Mouse (Mus musculus): ENCODE data around the gene Atp13a3. TPM values are rescaled to one million over a fixed set of nuclear protein-coding genes. Genes with fewer than 3 reads are reported as not detected.
"Not testable (repeated sequence)": the region's sequence is repeated elsewhere in the genome, so short reads cannot be mapped to it uniquely, and the experiment has no call there.

Gene Atp13a3
- polyA plus RNA-seq, 1 experiment from 2014 or later, result 84.9 TPM

- ATAC-seq, result no peak
- ChIA-PET POLR2A (no interaction called here), CTCF (interaction anchor here (0.8 kb wide), 1 partner anchor 153 kb away, joined by 3 read pairs; no protein-coding TSS in a partner anchor)
- DNase-seq (ENCODE audit: low read depth, low spot score), result no peak
- H3K27me3 ChIP-seq, result no peaks in the 10 kb centered on the region
- TF ChIP-seq CTCF (IDR thresholded peaks at IDR 0.05), result no peak
- in situ Hi-C loops (cut with MboI; ENCODE audit: low pct_unique_long_range_greater_than_20kb), result no loop called here
These were observed 38.4 kb downstream of the Atp13a3 start for GRCm38 (mm10) chr16:30367395-30367794.

DNA sequence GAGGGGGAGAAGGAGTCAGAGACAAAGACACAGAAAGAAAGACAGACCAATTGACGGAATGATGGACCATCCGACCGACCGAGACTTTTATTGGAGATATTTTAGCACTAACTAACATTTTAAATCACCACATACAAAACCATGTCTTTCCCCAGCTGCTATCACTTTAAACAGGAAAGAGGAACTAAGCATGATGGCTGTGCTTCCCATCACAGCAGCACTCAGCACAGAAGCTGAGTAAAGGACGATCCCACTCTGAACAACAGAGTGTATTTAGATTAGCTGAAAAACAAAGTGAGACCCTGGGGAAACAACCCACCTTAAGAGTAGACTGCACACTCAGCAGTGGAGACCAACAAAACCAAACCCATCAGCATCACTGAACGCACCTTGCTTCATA is 41.2 kb downstream of the Atp13a3 start:
- ATAC-seq, result no peak
- no peak for TF ChIP-seq CTCF (IDR thresholded peaks at IDR 0.05)
- DNase-seq (ENCODE audit: low read depth, low spot score), result no peak
- CTCF ChIA-PET, result no interaction called here
- no peaks in the 10 kb centered on the region for H3K27me3 ChIP-seq
- POLR2A ChIA-PET, result no interaction called here
- in situ Hi-C loops (cut with MboI; ENCODE audit: low pct_unique_long_range_greater_than_20kb), result no loop called here

GRCm38 (mm10) chr16:30362528-30362927 is 43.2 kb downstream of the Atp13a3 start:
- ATAC-seq, result no peak
- POLR2A ChIA-PET, result no interaction called here
- CTCF ChIA-PET, result interaction anchor here (1.5 kb wide), 1 partner anchor 22 kb away, joined by 3 read pairs; no protein-coding TSS in a partner anchor
- no peak for TF ChIP-seq CTCF (IDR thresholded peaks at IDR 0.05)
- H3K27me3 ChIP-seq, result no peaks in the 10 kb centered on the region
- DNase-seq (ENCODE audit: low read depth, low spot score), result no peak
- in situ Hi-C loops (cut with MboI; ENCODE audit: low pct_unique_long_range_greater_than_20kb), result no loop called here

DNA sequence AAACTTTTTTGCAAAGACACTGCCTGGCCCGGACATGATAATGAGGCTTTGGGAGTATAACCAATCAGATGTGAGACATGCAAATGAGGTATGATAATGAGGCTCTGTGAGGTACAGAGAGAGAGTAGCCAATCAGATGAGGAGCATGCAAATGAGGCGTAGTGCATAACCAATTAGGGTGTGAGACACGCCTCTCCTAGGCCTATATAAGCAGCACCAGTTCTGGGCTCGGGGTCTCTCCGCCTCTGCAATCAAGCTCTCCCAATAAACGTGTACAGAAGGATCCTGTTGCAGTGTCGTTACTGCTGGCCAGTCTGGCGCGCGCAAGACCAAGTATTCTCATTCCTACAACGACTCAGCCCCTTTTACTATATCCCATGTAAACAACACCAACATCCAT is 52.3 kb downstream of the Atp13a3 start:
- CTCF ChIA-PET; ATAC-seq; DNase-seq (ENCODE audit: low read depth, low spot score); in situ Hi-C loops (cut with MboI; ENCODE audit: low pct_unique_long_range_greater_than_20kb); H3K27me3 ChIP-seq; POLR2A ChIA-PET: not testable (repeated sequence)

DNA sequence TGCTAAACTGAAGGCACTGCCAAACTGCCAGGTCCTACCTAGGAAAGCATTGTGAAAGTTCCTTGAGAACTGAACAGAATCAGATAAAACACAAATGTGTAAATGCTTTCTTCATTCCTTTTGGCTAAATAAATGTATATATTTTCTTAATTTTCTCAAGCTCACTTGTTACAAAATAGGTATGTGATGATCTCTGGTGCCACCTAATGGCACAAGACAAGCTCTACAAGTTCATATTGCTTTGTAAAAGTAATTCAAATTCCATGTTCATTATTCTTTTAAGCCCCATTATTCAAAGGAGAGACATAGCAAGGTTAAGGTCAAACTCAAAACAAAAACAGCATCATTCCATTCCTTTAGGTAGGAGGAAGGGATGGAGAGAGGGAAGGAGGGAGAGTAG is 91.5 kb downstream of the Atp13a3 start:
- CTCF ChIA-PET, result interaction anchor here (0.7 to 1.9 kb wide), 8 partner anchors 9 to 689 kb away, joined by 3 to 8 read pairs (median 4); no protein-coding TSS in a partner anchor
- TF ChIP-seq CTCF (IDR thresholded peaks at IDR 0.05), result no peak
- no peak for ATAC-seq
- POLR2A ChIA-PET, result no interaction called here
- no peaks in the 10 kb centered on the region for H3K27me3 ChIP-seq
- DNase-seq (ENCODE audit: low read depth, low spot score), result peak; percentile 4
- in situ Hi-C loops (cut with MboI; ENCODE audit: low pct_unique_long_range_greater_than_20kb), result loop anchor here (5.0 kb wide), 1 partner anchor 62 kb away; no protein-coding TSS in a partner anchor

GRCm38 (mm10) chr16:30310647-30311046 is 95.1 kb downstream of the Atp13a3 start, which contains the start of gene Gp5:
Gp5 (minus strand) TSS chr16:30310779.
- no peak for DNase-seq (ENCODE audit: low read depth, low spot score)
- no peak for ATAC-seq
- POLR2A ChIA-PET, result interaction anchor here (1.8 kb wide), 1 partner anchor 10 kb away, joined by 4 read pairs; no protein-coding TSS in a partner anchor
- in situ Hi-C loops (cut with MboI; ENCODE audit: low pct_unique_long_range_greater_than_20kb), result loop anchor here (5.0 kb wide), 1 partner anchor 58 kb away; no protein-coding TSS in a partner anchor
- H3K27me3 ChIP-seq, result no peaks in the 10 kb centered on the region
- TF ChIP-seq CTCF (IDR thresholded peaks at IDR 0.05), result no peak
- CTCF ChIA-PET, result no interaction called here

GRCm38 (mm10) chr16:30310171-30310515 is 95.6 kb downstream of the Atp13a3 start:
- no peak for DNase-seq (ENCODE audit: low read depth, low spot score)
- in situ Hi-C loops (cut with MboI; ENCODE audit: low pct_unique_long_range_greater_than_20kb), result loop anchor here (5.0 kb wide), 1 partner anchor 58 kb away; no protein-coding TSS in a partner anchor
- ATAC-seq, result no peak
- no peaks in the 10 kb centered on the region for H3K27me3 ChIP-seq
- CTCF ChIA-PET, result no interaction called here
- TF ChIP-seq CTCF (IDR thresholded peaks at IDR 0.05), result no peak
- POLR2A ChIA-PET, result no interaction called here

DNA sequence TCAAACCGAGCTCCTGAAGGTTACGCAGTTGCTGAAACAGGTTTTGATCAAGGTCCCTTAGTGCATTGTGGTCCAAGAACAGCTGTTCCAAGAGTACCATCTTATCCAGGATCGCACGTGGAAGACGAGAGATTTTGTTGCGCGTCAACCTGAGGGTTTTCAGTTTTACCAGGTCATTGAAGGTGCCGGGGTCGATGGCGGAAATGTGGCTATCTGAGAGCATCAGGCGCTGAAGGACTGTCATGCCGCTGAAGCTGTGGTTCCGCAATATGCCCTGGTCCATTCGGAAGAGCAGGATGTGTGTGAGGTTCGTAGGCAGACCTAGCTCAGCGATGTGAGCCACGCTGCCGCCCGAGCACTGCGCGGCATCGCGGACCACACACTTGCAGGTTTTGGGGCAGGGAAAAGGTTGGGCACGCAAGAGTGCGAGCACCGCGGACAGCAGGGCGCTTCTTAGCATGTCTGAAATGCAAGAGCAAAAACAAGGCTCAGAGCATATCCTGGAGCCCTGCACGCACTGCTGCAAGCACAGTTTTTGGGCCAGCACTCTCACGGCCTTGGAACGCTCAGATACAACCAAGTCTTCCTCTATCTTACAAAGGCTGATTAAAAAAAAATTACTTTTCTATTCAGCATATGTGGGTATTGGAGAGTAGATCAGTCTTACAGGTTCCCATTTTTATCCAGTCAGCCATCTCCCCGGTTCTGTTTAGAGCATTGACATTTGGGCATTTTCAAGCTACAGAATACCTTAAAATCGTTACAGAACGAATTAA is 96.2 kb downstream of the Atp13a3 start:
- no peaks in the 10 kb centered on the region for H3K27me3 ChIP-seq
- CTCF ChIA-PET, result interaction anchor here (1.3 kb wide), 1 partner anchor 38 kb away, joined by 3 read pairs; no protein-coding TSS in a partner anchor

GRCm38 (mm10) chr16:30308616-30309394 is 97.0 kb downstream of the Atp13a3 start:
- TF ChIP-seq CTCF (IDR thresholded peaks at IDR 0.05), result no peak
- no peaks in the 10 kb centered on the region for H3K27me3 ChIP-seq
- POLR2A ChIA-PET, result no interaction called here
- DNase-seq (ENCODE audit: low read depth, low spot score) (no peak), ATAC-seq (no peak)
- in situ Hi-C loops (cut with MboI; ENCODE audit: low pct_unique_long_range_greater_than_20kb), result no loop called here
- CTCF ChIA-PET, result interaction anchor here (1.3 kb wide), 1 partner anchor 38 kb away, joined by 3 read pairs; no protein-coding TSS in a partner anchor

More for the DNA sequence above, 96.2 kb downstream of the Atp13a3 start:
- ATAC-seq (no peak), DNase-seq (ENCODE audit: low read depth, low spot score) (no peak)
- no peak for TF ChIP-seq CTCF (IDR thresholded peaks at IDR 0.05)
- POLR2A ChIA-PET, result no interaction called here
- in situ Hi-C loops (cut with MboI; ENCODE audit: low pct_unique_long_range_greater_than_20kb), result loop anchor here (5.0 kb wide), 1 partner anchor 57 kb away; no protein-coding TSS in a partner anchor

- no peak for ATAC-seq
- in situ Hi-C loops (cut with MboI; ENCODE audit: low pct_unique_long_range_greater_than_20kb), result no loop called here
These were observed 97.7 kb downstream of the Atp13a3 start for GRCm38 (mm10) chr16:30307961-30308615.

More at GRCm38 (mm10) chr16:30307961-30308615, 97.7 kb downstream of the Atp13a3 start:
- ChIA-PET CTCF (interaction anchor here (1.3 kb wide), 1 partner anchor 37 kb away, joined by 3 read pairs; no protein-coding TSS in a partner anchor), POLR2A (no interaction called here)
- H3K27me3 ChIP-seq, result no peaks in the 10 kb centered on the region
- no peak for DNase-seq (ENCODE audit: low read depth, low spot score)
- TF ChIP-seq CTCF (IDR thresholded peaks at IDR 0.05), result no peak

All from Patski (cell line).